Mouse (Mus musculus) liver, embryonic 14.5 days (tissue): ENCODE results near the gene Xirp1. TPM values are rescaled to one million over a fixed set of nuclear protein-coding genes. Genes with fewer than 3 reads are reported as not detected.

Source experiments
- ATAC-seq: fragments of 200-750 bp; cut with Nextera tagmentation; 2 replicates; pipeline ENCODE4 v1.8.0; 2017; ENCODE audit warnings: moderate number of reproducible peaks, mild to moderate bottlenecking, moderate library complexity; ENCODE audit not compliant: insufficient read depth
- DNase-seq, 3 experiments: peaks; one replicate each; pipeline ENCODE4 v3.0.0-alpha.2; 2012 to 2013; ENCODE audit warnings: low read depth in 3 of 3, low spot score in 3 of 3
- H3K27ac ChIP-seq: fragments of 300-500 bp; sonication (generic); 2 replicates; pipeline ENCODE4 v1.5.1; 2014; ENCODE audit warnings: moderate library complexity, mild to moderate bottlenecking, control low read depth, inconsistent platforms
- H3K27me3 ChIP-seq: fragments of 300-500 bp; sonication (generic); 2 replicates; pipeline ENCODE4 v1.6.1; 2014; ENCODE audit warnings: mild to moderate bottlenecking, low read length, moderate library complexity; ENCODE audit not compliant: control insufficient read depth, insufficient read depth
- H3K36me3 ChIP-seq: fragments of 300-500 bp; sonication (generic); replicated peaks from 2 replicates; pipeline ENCODE4 v1.6.1; 2014; ENCODE audit warnings: low read depth; ENCODE audit not compliant: control insufficient read depth, insufficient read depth
- H3K4me1 ChIP-seq, 2 experiments: fragments of 200-500 bp in 1 of 2; fragments of 300-500 bp in 1 of 2; sonication (generic) in 1 of 2; replicated peaks; 2 replicates each; pipeline ENCODE4 v1.6.1; 2012 to 2014; ENCODE audit warnings: antibody characterized with exemption in 1 of 2, inconsistent platforms in 1 of 2, low read length in 1 of 2; ENCODE audit not compliant: control insufficient read depth in 2 of 2, insufficient read depth in 2 of 2
- H3K4me2 ChIP-seq: fragments of 300-500 bp; sonication (generic); 2 replicates; pipeline ENCODE4 v1.6.1; 2014; ENCODE audit warnings: low read depth, mild to moderate bottlenecking, control low read depth, moderate library complexity
- H3K4me3 ChIP-seq, 2 experiments: fragments of 200-500 bp in 1 of 2; fragments of 300-500 bp in 1 of 2; sonication (generic) in 1 of 2; 2 replicates each; pipeline ENCODE4 v1.5.1; 2012 to 2014; ENCODE audit warnings: low read depth in 2 of 2, low read length in 2 of 2, mild to moderate bottlenecking in 2 of 2, control low read depth in 1 of 2, inconsistent platforms in 1 of 2, moderate library complexity in 1 of 2; ENCODE audit not compliant: insufficient read depth in 1 of 2
- H3K9ac ChIP-seq: fragments of 300-500 bp; sonication (generic); replicated peaks from 2 replicates; pipeline ENCODE4 v1.6.1; 2014; ENCODE audit warnings: mild to moderate bottlenecking, control low read depth, moderate library complexity
- H3K9me3 ChIP-seq: fragments of 300-500 bp; sonication (generic); 2 replicates; pipeline ENCODE4 v1.6.1; 2016; ENCODE audit warnings: low read length, mixed read lengths; ENCODE audit not compliant: control insufficient read depth
- CTCF ChIP-seq: IDR thresholded peaks from 2 replicates; pipeline ENCODE4 v1.5.1; 2016; ENCODE audit warnings: antibody characterized with exemption, low read depth, control low read depth
- EP300 ChIP-seq: IDR thresholded peaks from 2 replicates; pipeline ENCODE4 v1.6.1; 2016; ENCODE audit warnings: antibody characterized with exemption, low read depth
- WGBS: fragments of 180-500 bp; shearing (Covaris S2); extraction: QIAGEN DNeasy Blood & Tissue Kit; methylation state at CpG from one replicate; pipeline ENCODE4 v1.1.7; 2014; ENCODE audit not compliant: insufficient replicate concordance; 5-methylcytosine and 5-hydroxymethylcytosine counted together
- polyA plus RNA-seq, 2 experiments: library from polyadenylated mRNA; depleted of rRNA in 1 of 2; stranded (reverse) in 1 of 2; unstranded in 1 of 2; fragments of >200 nt; fragmentation: Nextera tagmentation in 1 of 2; extraction: Ambion mirVana in 1 of 2; gene quantifications; 2 replicates each; pipeline versions ENCODE4 v1.2.1 to v1.2.3; 2012 to 2014

The Xirp1 gene
- polyA plus RNA-seq, 2 experiments, result not detected

DNA sequence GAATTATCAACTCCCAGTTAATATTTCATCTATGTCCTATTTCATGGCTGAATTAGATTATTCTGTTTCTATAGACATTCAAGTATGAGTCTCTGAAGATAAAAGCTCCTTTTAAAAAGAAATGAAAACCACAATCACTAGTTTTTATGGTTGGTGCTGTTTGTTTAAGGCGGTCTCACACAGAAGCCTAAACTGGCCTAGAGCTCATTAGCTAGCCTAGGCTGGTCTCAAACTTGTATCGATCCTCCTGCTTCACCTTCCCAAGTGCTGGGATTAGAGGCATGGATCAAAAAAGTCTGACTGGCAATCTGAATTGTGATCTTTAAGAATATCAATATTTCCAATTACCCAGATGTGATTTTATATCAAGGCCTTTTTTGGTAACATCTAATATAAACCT, 44.2 kb upstream of the Xirp1 start:
- WGBS, result 57% methylated on average over 2 of the region's 2 CpGs
- H3K27me3 ChIP-seq, result no peaks in the 10 kb centered on the region
- no peak overlapping the region for H3K27ac ChIP-seq
- ATAC-seq (no peak), DNase-seq (no peak)
- no peak overlapping the region for H3K4me3 ChIP-seq
- no peaks in the 10 kb centered on the region for H3K9me3 ChIP-seq
- no peak overlapping the region for H3K4me2 ChIP-seq
- no peak for TF ChIP-seq CTCF
- TF ChIP-seq EP300, result no peak
- H3K4me1 ChIP-seq, result no peaks in the 10 kb centered on the region; a peak in 1 of 4 replicates
- H3K9ac ChIP-seq, result no peak overlapping the region
- H3K36me3 ChIP-seq, result no peaks in the 10 kb centered on the region

GRCm38 (mm10) chr9:120064317-120064716, 40.9 kb upstream of the Xirp1 start:
- 56% methylated on average over 4 of the region's 4 CpGs for WGBS
- ATAC-seq, result no peak

GRCm38 (mm10) chr9:120058730-120059129, 35.3 kb upstream of the Xirp1 start:
- 21% methylated on average over 3 of the region's 3 CpGs for WGBS
- Histone ChIP-seq H3K36me3 (no peaks in the 10 kb centered on the region), H3K4me1 (peaks cover 0 to 4% of the 10 kb centered on the region in 2 experiments; a peak in 2 of 4 replicates), H3K9ac (no peak overlapping the region), H3K4me3 (no peak overlapping the region), H3K27me3 (no peaks in the 10 kb centered on the region), H3K4me2 (no peak overlapping the region), H3K9me3 (no peaks in the 10 kb centered on the region), H3K27ac (no peak overlapping the region)
- ATAC-seq, result no peak
- no peak for DNase-seq
- TF ChIP-seq CTCF (no peak), EP300 (no peak)

More at GRCm38 (mm10) chr9:120064317-120064716, 40.9 kb upstream of the Xirp1 start:
- no peak overlapping the region for H3K9ac ChIP-seq
- no peaks in the 10 kb centered on the region for H3K36me3 ChIP-seq
- H3K4me1 ChIP-seq, result no peaks in the 10 kb centered on the region
- H3K4me2 ChIP-seq, result no peak overlapping the region
- DNase-seq, result no peak
- no peak overlapping the region for H3K27ac ChIP-seq
- H3K27me3 ChIP-seq, result no peaks in the 10 kb centered on the region
- H3K9me3 ChIP-seq, result no peaks in the 10 kb centered on the region
- TF ChIP-seq CTCF (no peak), EP300 (no peak)
- H3K4me3 ChIP-seq, result no peak overlapping the region

- TF ChIP-seq CTCF (no peak), EP300 (no peak)
- 60% methylated on average over 9 of the region's 9 CpGs for WGBS
Measured at GRCm38 (mm10) chr9:120056201-120056600, 32.8 kb upstream of the Xirp1 start.

DNA sequence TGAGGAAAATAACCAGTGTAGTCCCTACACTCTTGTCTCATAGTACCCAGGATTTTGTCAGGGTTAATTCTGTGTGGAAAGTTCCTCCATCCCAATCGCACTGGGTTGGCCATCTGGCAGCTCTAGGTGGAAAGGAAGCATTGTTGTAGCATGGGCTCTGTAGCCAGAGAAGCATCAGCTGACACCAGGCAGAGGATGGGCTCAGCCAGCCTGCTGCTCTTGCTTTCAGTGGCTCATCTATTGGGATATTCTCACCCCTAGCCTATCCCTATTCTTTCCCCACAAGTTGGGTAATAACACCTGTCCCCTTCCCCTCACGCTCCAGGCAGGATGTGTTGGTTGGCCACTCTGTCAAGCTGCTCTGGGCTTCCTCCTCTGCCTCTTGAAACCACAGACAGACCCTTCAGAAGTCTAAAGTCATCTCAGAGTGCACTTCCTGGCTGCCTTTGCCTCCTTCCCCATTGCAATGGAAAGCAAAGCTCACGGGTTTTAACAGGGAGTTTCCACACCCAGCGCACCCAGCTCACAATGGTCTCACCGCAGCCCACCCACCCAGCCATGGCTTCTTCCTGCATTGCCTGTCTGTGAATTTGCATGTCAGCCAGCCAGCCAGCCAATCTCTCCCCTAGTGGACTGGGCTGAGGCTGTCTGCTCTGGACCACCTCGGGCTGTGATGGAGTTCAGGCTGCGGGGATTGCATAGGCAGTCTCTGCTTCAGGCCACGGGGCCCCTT, 31.3 kb upstream of the Xirp1 start:
- Histone ChIP-seq H3K27ac (no peak overlapping the region), H3K4me2 (no peak overlapping the region; the same call in 1 of the 2 replicates), H3K9me3 (no peaks in the 10 kb centered on the region), H3K9ac (no peak overlapping the region), H3K4me1 (peaks cover 0 to 4% of the 10 kb centered on the region in 2 experiments; a peak in 2 of 4 replicates), H3K36me3 (no peaks in the 10 kb centered on the region), H3K27me3 (no peaks in the 10 kb centered on the region), H3K4me3 (no peak overlapping the region)
- DNase-seq (peak in 1 of 3 experiments; percentile 24), ATAC-seq (no peak)
- 22% methylated on average over 8 of the region's 8 CpGs for WGBS
- no peak for TF ChIP-seq EP300
- no peak for TF ChIP-seq CTCF

More at GRCm38 (mm10) chr9:120056201-120056600, 32.8 kb upstream of the Xirp1 start:
- H3K9me3 ChIP-seq, result no peaks in the 10 kb centered on the region
- no peak for DNase-seq
- H3K36me3 ChIP-seq, result no peaks in the 10 kb centered on the region
- no peak overlapping the region for H3K4me3 ChIP-seq
- H3K9ac ChIP-seq, result no peak overlapping the region
- no peak for ATAC-seq
- no peak overlapping the region for H3K27ac ChIP-seq
- H3K4me2 ChIP-seq, result no peak overlapping the region
- peaks cover 0 to 4% of the 10 kb centered on the region in 2 experiments; a peak in 2 of 4 replicates for H3K4me1 ChIP-seq
- no peaks in the 10 kb centered on the region for H3K27me3 ChIP-seq
